Mouse (Mus musculus) spleen, embryonic (tissue): ENCODE data around the gene Nin.

Experiments used
- CTCF ChIA-PET: fragments of 350-600 bp; sonication (Branson Sonifier 250); formaldehyde crosslinking; loops from one replicate; lab custom pipeline; 2022; lab: Charles Lee

Gene Nin

GRCm38 (mm10) chr12:70036722-70037305, 76.7 kb downstream of the Nin start:
- CTCF ChIA-PET, result no interaction called here

- CTCF ChIA-PET, result interaction anchor here (1.2 kb wide), 1 partner anchor 10 kb away, joined by 3 read pairs; no protein-coding TSS in a partner anchor
These were observed 87.3 kb downstream of the Nin start for GRCm38 (mm10) chr12:70026233-70026632.

GRCm38 (mm10) chr12:70025431-70025830, 88.1 kb downstream of the Nin start:
- CTCF ChIA-PET, result interaction anchor here (1.2 kb wide), 1 partner anchor 10 kb away, joined by 3 read pairs; no protein-coding TSS in a partner anchor

GRCm38 (mm10) chr12:70023580-70023979, 89.9 kb downstream of the Nin start:
- CTCF ChIA-PET, result no interaction called here

GRCm38 (mm10) chr12:70018153-70018552, 95.4 kb downstream of the Nin start:
- CTCF ChIA-PET, result no interaction called here

GRCm38 (mm10) chr12:70015936-70016335, 97.6 kb downstream of the Nin start:
- CTCF ChIA-PET, result no interaction called here

- CTCF ChIA-PET, result no interaction called here
These were observed 101.8 kb downstream of the Nin start for GRCm38 (mm10) chr12:70011681-70012080.

- CTCF ChIA-PET, result interaction anchor here (0.7 kb wide), 1 partner anchor 73 kb away, joined by 3 read pairs; no protein-coding TSS in a partner anchor
These were observed 103.2 kb downstream of the Nin start for GRCm38 (mm10) chr12:70010356-70010755.

GRCm38 (mm10) chr12:70005103-70005502, 108.4 kb downstream of the Nin start:
- CTCF ChIA-PET, result no interaction called here

GRCm38 (mm10) chr12:69998186-69998983, 115.1 kb downstream of the Nin start:
- CTCF ChIA-PET, result no interaction called here

- CTCF ChIA-PET, result interaction anchor here (0.7 kb wide), 1 partner anchor 14 kb away, joined by 4 read pairs; no protein-coding TSS in a partner anchor
These were observed 118.1 kb downstream of the Nin start for GRCm38 (mm10) chr12:69995382-69995781.

GRCm38 (mm10) chr12:69986786-69987497, 126.6 kb downstream of the Nin start, which contains the start of gene Sav1:
Sav1 (minus strand) TSS chr12:69987002.
- CTCF ChIA-PET, result no interaction called here

GRCm38 (mm10) chr12:69986241-69986762, 127.2 kb downstream of the Nin start:
- CTCF ChIA-PET, result interaction anchor here (1.0 kb wide), 1 partner anchor 17 kb away, joined by 3 read pairs; no protein-coding TSS in a partner anchor

GRCm38 (mm10) chr12:69985546-69985945, 128.0 kb downstream of the Nin start:
- CTCF ChIA-PET, result interaction anchor here (1.0 kb wide), 1 partner anchor 16 kb away, joined by 3 read pairs; no protein-coding TSS in a partner anchor

GRCm38 (mm10) chr12:69982874-69983273, 130.6 kb downstream of the Nin start:
- CTCF ChIA-PET, result interaction anchor here (0.5 kb wide), 1 partner anchor 29 kb away, joined by 3 read pairs; no protein-coding TSS in a partner anchor

GRCm38 (mm10) chr12:69977376-69977998, 136.0 kb downstream of the Nin start:
- CTCF ChIA-PET, result no interaction called here

- CTCF ChIA-PET, result no interaction called here
These were observed 136.8 kb downstream of the Nin start for GRCm38 (mm10) chr12:69976688-69977087.

- CTCF ChIA-PET, result no interaction called here
These were observed 139.9 kb downstream of the Nin start for GRCm38 (mm10) chr12:69973666-69974065.

GRCm38 (mm10) chr12:69968154-69968553, 145.4 kb downstream of the Nin start:
- CTCF ChIA-PET, result no interaction called here

- CTCF ChIA-PET, result no interaction called here
These were observed 146.4 kb downstream of the Nin start for GRCm38 (mm10) chr12:69967112-69967511.

- CTCF ChIA-PET, result no interaction called here
These were observed 147.4 kb downstream of the Nin start for GRCm38 (mm10) chr12:69966071-69966470.
